Mouse (Mus musculus) heart, embryonic 15.5 days (tissue): ENCODE data around the gene Uvrag. TPM values are rescaled to one million over a fixed set of nuclear protein-coding genes. Genes with fewer than 3 reads are reported as not detected.
"Not testable (repeated sequence)": the region's sequence is repeated elsewhere in the genome, so short reads cannot be mapped to it uniquely, and the experiment has no call there.

Experiments used
- ATAC-seq: fragments of 200-750 bp; cut with Nextera tagmentation; replicated peaks from 2 replicates; pipeline ENCODE4 v1.8.0; 2017; ENCODE audit warnings: low read depth, moderate TSS enrichment; ENCODE audit not compliant: insufficient number of reproducible peaks, insufficient read depth, low FRiP score
- H3K27ac ChIP-seq: fragments of 300-500 bp; sonication (generic); 2 replicates; pipeline ENCODE4 v1.5.1; 2015; ENCODE audit warnings: mild to moderate bottlenecking, inconsistent platforms
- H3K27me3 ChIP-seq: fragments of 300-500 bp; sonication (generic); 2 replicates; pipeline ENCODE4 v1.6.1; 2015; ENCODE audit warnings: inconsistent platforms
- H3K36me3 ChIP-seq: fragments of 300-500 bp; sonication (generic); 2 replicates; pipeline ENCODE4 v1.6.1; 2015; ENCODE audit warnings: mild to moderate bottlenecking, inconsistent platforms
- H3K4me1 ChIP-seq: fragments of 300-500 bp; sonication (generic); replicated peaks from 2 replicates; pipeline ENCODE4 v1.6.1; 2015; ENCODE audit warnings: inconsistent platforms
- H3K4me2 ChIP-seq: fragments of 300-500 bp; sonication (generic); 2 replicates; pipeline ENCODE4 v1.6.1; 2015; ENCODE audit warnings: inconsistent platforms, mild to moderate bottlenecking, moderate library complexity
- H3K4me3 ChIP-seq: fragments of 300-500 bp; sonication (generic); 2 replicates; pipeline ENCODE4 v1.5.1; 2015; ENCODE audit warnings: mild to moderate bottlenecking, inconsistent platforms
- H3K9ac ChIP-seq: fragments of 300-500 bp; sonication (generic); 2 replicates; pipeline ENCODE4 v1.6.1; 2015; ENCODE audit warnings: mild to moderate bottlenecking, inconsistent platforms
- H3K9me3 ChIP-seq: fragments of 300-500 bp; sonication (generic); replicated peaks from 2 replicates; pipeline ENCODE4 v1.6.1; 2016; ENCODE audit warnings: inconsistent platforms
- WGBS: fragments of 180-500 bp; shearing (Covaris S2); methylation state at CpG from one replicate; pipeline ENCODE4 v1.1.7; 2015; ENCODE audit warnings: mixed read lengths; 5-methylcytosine and 5-hydroxymethylcytosine counted together
- polyA plus RNA-seq: library from polyadenylated mRNA; unstranded; fragments of >200 nt; fragmentation: Nextera tagmentation; extraction: Ambion mirVana; gene quantifications from 2 replicates; pipeline ENCODE4 v1.2.1, GENCODE M21; 2015

The Uvrag gene
- polyA plus RNA-seq, 1 experiment from 2014 or later = 16.0 TPM

GRCm38 (mm10) chr7:99073734-99074372, 67.1 kb downstream of the Uvrag start:
- Histone ChIP-seq H3K4me3 (no peak overlapping the region), H3K9ac (no peak overlapping the region), H3K27me3 (no peaks in the 10 kb centered on the region), H3K27ac (no peak overlapping the region), H3K4me2 (no peak overlapping the region), H3K4me1 (peaks cover 24% of the 10 kb centered on the region), H3K9me3 (no peaks in the 10 kb centered on the region), H3K36me3 (no peaks in the 10 kb centered on the region; the same call in 1 of the 2 replicates)
- peak; percentile 53; the same call in 1 of the 2 replicates for ATAC-seq
- 35% methylated on average over 7 of the region's 7 CpGs for WGBS

DNA sequence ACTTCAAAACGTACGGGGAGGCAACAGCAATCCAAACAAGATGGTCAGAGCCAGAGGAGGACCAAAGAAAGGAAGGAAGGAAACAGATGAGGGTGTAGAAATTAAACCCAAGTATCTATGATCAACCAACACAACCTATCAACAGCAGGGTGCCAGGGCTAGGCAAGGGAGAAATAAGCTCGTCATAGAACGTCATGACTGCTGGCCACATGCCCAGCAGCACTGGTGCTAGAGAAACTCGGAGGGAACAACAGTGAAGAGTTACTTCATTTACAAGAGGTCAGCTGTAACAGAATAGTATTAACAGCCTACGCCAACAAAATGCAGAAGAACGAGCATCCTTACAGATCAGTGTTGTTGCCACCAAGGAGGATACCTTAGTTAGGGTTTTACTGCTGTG, 73.2 kb downstream of the Uvrag start:
- WGBS = 61% methylated on average over 7 of the region's 7 CpGs
- peaks cover 31% of the 10 kb centered on the region for H3K4me1 ChIP-seq
- H3K36me3 ChIP-seq = no peaks in the 10 kb centered on the region; the same call in 1 of the 2 replicates
- H3K27ac ChIP-seq = no peak overlapping the region
- no peaks in the 10 kb centered on the region for H3K27me3 ChIP-seq
- no peaks in the 10 kb centered on the region for H3K9me3 ChIP-seq
- ATAC-seq = no peak
- H3K9ac ChIP-seq = no peak overlapping the region
- no peak overlapping the region for H3K4me3 ChIP-seq
- H3K4me2 ChIP-seq = no peak overlapping the region

DNA sequence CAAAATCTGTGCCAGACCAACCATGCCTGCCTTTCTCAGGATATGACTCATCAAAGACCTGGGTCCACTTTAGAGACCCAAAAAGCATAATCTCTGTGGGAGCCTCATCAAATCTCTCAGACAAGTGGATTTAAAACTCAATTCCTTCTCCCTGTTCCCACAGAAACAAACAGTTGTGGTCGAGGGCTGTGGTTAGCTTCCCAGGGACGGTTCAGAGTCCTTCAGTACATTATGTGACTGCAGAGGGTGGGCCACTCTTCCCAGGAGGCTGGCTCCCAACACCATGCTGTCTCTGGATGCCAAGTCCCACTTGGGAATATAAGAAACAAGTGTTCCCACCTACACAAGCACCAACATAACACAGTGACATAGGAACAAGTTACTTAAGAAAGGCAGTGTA, 75.0 kb downstream of the Uvrag start:
- ATAC-seq = no peak
- no peak overlapping the region for H3K27ac ChIP-seq
- H3K9me3 ChIP-seq = no peaks in the 10 kb centered on the region
- peaks cover 26% of the 10 kb centered on the region for H3K4me1 ChIP-seq
- 32% methylated on average over 2 of the region's 2 CpGs for WGBS
- H3K4me3 ChIP-seq = no peak overlapping the region
- no peak overlapping the region for H3K9ac ChIP-seq
- H3K36me3 ChIP-seq = no peaks in the 10 kb centered on the region; the same call in 1 of the 2 replicates
- H3K4me2 ChIP-seq = peak overlapping the region; percentile 21; the same call in 1 of the 2 replicates
- H3K27me3 ChIP-seq = no peaks in the 10 kb centered on the region

GRCm38 (mm10) chr7:99065391-99065831, 75.5 kb downstream of the Uvrag start:
- 0 out of 2 replicates have a peak, but pooled peaks have one; percentile 35 for ATAC-seq
- Histone ChIP-seq H3K4me3 (no peak overlapping the region), H3K4me2 (peak overlapping the region; percentile 21; the same call in 1 of the 2 replicates), H3K9ac (no peak overlapping the region), H3K4me1 (peaks cover 24% of the 10 kb centered on the region), H3K36me3 (no peaks in the 10 kb centered on the region; the same call in 1 of the 2 replicates), H3K27ac (peak overlapping the region; percentile 49; the same call in 1 of the 2 replicates), H3K9me3 (no peaks in the 10 kb centered on the region), H3K27me3 (no peaks in the 10 kb centered on the region)
- 29% methylated on average over 11 of the region's 11 CpGs for WGBS

DNA sequence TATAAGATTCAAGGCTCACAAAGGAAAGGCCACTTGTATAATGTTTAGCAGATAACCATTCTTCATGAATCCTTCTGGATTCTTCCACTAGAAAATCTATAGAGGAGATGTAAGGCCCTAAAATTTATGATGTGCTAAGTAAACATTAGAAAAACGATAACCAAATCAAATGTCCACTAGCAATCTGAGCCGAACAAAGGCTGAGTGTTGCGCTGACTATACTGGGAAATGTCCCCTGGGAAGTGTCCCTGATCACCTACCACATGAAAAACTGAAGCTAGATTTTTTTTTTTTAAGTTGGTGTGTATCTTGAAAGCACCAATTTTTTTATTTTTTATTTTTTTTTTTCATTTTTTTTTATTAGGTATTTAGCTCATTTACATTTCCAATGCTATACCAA, 76.1 kb downstream of the Uvrag start:
- no peak overlapping the region for H3K27ac ChIP-seq
- ATAC-seq = no peak
- H3K4me2 ChIP-seq = no peak overlapping the region
- H3K9ac ChIP-seq = no peak overlapping the region
- no peak overlapping the region for H3K4me3 ChIP-seq
- WGBS = 80% methylated on average over 3 of the region's 3 CpGs
- no peaks in the 10 kb centered on the region for H3K9me3 ChIP-seq
- peaks cover 21% of the 10 kb centered on the region for H3K4me1 ChIP-seq
- H3K27me3 ChIP-seq = no peaks in the 10 kb centered on the region
- H3K36me3 ChIP-seq = no peaks in the 10 kb centered on the region; the same call in 1 of the 2 replicates

GRCm38 (mm10) chr7:99062263-99062662, 78.7 kb downstream of the Uvrag start:
- not testable (repeated sequence) for H3K4me3 ChIP-seq, ATAC-seq, H3K9me3 ChIP-seq, H3K27me3 ChIP-seq, H3K4me2 ChIP-seq, H3K27ac ChIP-seq, H3K9ac ChIP-seq, H3K36me3 ChIP-seq
- WGBS = 78% methylated on average over 3 of the region's 3 CpGs
- H3K4me1 ChIP-seq = peaks cover 19% of the 10 kb centered on the region

GRCm38 (mm10) chr7:99061056-99061680, 79.8 kb downstream of the Uvrag start:
- no peak for ATAC-seq
- Histone ChIP-seq H3K9ac (no peak overlapping the region), H3K9me3 (no peaks in the 10 kb centered on the region), H3K36me3 (no peaks in the 10 kb centered on the region), H3K27ac (no peak overlapping the region), H3K4me2 (no peak overlapping the region), H3K4me1 (peaks cover 18% of the 10 kb centered on the region), H3K27me3 (no peaks in the 10 kb centered on the region), H3K4me3 (no peak overlapping the region)
- 70% methylated on average over 7 of the region's 7 CpGs for whole genome bisulfite sequencing

DNA sequence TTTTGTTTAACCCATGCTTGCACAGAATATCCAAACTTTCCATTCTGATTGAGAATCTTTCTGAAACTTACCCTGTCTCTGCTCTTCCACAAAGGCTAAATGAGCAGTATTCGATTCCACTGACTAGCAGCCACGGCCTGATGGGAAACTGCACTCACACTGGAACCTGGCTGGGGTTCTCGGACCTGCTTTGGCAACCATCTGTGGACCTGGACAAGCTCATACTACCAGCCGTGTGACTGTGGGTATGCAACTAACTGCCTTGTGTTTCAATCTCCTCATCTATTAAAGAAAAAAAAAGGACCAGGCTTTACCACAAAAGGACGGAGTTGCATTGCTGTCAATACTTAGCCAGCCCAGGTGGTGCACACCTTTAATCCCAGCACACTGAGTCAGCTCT, 80.5 kb downstream of the Uvrag start:
- no peaks in the 10 kb centered on the region; the same call in 1 of the 2 replicates for H3K9me3 ChIP-seq
- peaks cover 11% of the 10 kb centered on the region for H3K4me1 ChIP-seq
- no peak overlapping the region for H3K9ac ChIP-seq
- ATAC-seq = no peak
- 89% methylated on average over 5 of the region's 5 CpGs for WGBS
- no peak overlapping the region for H3K27ac ChIP-seq
- no peaks in the 10 kb centered on the region for H3K27me3 ChIP-seq
- no peak overlapping the region for H3K4me2 ChIP-seq
- H3K36me3 ChIP-seq = no peaks in the 10 kb centered on the region
- no peak overlapping the region for H3K4me3 ChIP-seq

DNA sequence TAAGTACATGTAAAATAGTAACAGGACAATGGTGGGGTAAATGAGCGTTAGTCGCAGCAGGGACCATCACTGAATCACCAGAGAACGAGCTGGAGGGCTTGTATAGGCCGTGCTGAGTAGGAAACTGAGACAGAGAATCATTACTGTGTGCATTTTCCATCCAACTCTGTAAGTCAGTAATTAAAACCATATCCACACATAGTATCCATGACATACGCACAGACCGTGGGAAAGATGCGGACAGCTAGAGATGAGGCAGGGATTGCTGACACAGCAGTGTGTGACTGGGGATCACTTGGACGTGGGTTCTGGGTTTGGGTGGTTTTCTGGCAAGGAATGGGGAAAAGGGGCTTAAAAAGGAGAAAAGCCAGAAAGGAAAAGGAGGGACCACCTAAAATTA, 81.0 kb downstream of the Uvrag start:
- no peak for ATAC-seq
- H3K36me3 ChIP-seq = no peaks in the 10 kb centered on the region
- H3K4me1 ChIP-seq = peaks cover 8% of the 10 kb centered on the region
- H3K4me2 ChIP-seq = no peak overlapping the region
- no peak overlapping the region for H3K27ac ChIP-seq
- no peaks in the 10 kb centered on the region for H3K27me3 ChIP-seq
- 88% methylated on average over 8 of the region's 8 CpGs for WGBS
- no peak overlapping the region for H3K4me3 ChIP-seq
- no peaks in the 10 kb centered on the region; the same call in 1 of the 2 replicates for H3K9me3 ChIP-seq
- no peak overlapping the region for H3K9ac ChIP-seq

DNA sequence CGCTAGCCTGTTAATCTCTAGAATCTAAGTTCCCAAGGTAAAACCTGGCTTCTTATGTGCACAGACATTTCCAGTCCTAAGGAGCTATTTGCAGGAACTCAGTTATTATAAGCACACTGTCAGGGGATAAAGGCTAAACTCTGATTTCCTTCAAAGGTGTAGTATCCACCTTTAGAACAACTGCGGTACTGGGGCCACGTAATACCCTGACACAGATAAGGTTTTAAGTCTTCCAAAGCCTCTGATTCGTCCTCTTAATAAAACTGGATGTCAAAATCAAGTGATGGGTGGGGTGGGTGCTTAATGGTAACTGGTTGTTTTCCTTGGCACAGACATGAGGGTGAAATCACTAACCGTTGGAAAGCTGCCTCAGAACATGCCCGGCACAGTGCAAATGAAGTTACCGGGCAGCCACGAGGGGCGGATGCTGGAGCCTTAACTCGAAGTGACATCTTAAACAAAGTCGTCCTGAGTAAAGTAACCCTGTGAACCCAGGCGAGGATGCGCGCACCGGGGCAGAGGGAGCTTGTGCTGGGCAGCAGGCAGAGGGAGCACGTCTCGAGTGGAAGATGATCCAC, 83.8 kb downstream of the Uvrag start:
- H3K4me2 ChIP-seq = no peak overlapping the region
- H3K4me1 ChIP-seq = peaks cover 13% of the 10 kb centered on the region
- H3K27ac ChIP-seq = no peak overlapping the region

DNA sequence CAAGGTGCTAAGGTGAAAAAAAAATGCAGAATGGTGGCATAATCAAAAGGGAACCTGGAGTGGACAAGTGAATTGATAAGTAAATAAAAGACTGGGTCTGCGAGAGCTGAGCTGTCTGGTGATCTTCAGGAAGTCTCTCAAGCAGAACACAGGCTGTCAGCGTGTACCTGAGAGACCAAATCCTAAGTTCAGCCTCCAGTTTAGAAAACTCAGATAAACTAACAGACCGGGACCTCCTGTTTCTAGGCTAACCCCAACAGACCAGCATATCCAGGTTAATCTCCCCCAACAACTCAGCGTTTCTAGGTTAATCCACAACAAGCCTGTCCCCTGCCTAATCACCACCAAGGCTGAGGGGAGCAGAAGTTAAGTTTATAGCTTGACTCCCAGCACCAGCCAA, 87.3 kb downstream of the Uvrag start:
- WGBS = 81% methylated on average over 4 of the region's 4 CpGs
- Histone ChIP-seq H3K9ac (no peak overlapping the region), H3K9me3 (no peaks in the 10 kb centered on the region; the same call in 1 of the 2 replicates), H3K36me3 (peaks cover 3% of the 10 kb centered on the region; the same call in 1 of the 2 replicates), H3K27me3 (no peaks in the 10 kb centered on the region), H3K4me2 (no peak overlapping the region), H3K4me3 (no peak overlapping the region), H3K4me1 (peaks cover 16% of the 10 kb centered on the region), H3K27ac (no peak overlapping the region)
- no peak for ATAC-seq

More for the DNA sequence above, 83.8 kb downstream of the Uvrag start:
- Histone ChIP-seq H3K9ac (no peak overlapping the region), H3K4me3 (no peak overlapping the region), H3K9me3 (no peaks in the 10 kb centered on the region; the same call in 1 of the 2 replicates), H3K36me3 (no peaks in the 10 kb centered on the region), H3K27me3 (no peaks in the 10 kb centered on the region)
- 76% methylated on average over 17 of the region's 17 CpGs for WGBS
- ATAC-seq = no peak
